Mouse (Mus musculus) fibroblast of lung, adult 2 months (primary cell): ENCODE measurements at regions not wholly inside any gene's neighbourhood (a gene's known extent, or its start where the extent isn't known, plus 50 kb on each side); places are given as distances from the start of the nearest gene placed in this dataset.
"Not testable (repeated sequence)": the region's sequence is repeated elsewhere in the genome, so short reads cannot be mapped to it uniquely, and the experiment has no call there.

Experiments
- DNase-seq: peaks from one replicate; pipeline ENCODE4 v3.0.0-alpha.2; 2011; ENCODE audit warnings: low read depth

DNA sequence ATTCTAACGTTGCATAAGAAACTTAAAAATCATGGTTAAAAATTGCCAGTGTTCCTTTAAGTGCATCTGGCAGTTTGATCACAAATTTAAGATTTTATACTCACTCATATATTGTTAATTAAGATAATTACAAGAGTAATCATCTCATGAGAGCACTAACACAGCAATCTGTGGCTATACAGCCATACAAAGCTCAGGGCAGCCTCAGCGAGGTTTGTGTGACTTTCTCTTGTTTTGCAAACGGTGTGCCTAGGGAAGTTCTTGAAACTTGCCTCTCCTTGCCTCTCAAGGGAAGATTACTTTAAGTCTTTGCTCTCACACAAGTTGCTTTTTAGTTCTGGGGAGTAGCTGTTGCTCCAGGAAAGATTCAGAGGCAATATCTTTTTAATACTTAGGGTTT, 58.1 kb upstream of the Slc1a4 start:
- no peak for DNase-seq

DNA sequence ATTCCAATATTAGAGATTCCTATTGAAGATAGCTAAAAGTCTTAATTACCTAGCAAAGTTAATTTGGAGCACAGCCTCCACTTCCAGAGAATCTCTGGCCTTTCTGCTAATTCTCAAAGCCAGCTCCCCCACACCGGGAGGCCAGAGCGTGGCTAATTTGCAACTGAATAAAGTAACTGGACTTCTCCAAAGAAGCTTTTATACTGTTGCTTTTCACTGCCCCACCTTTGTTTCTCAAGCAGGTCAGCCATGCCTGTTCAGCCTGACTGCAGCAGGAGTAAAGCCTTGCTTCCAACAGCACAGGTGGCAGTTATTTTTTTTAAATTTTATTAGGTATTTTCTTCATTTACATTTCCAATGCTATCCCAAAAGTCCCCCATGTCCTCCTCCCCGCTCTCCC, 60.8 kb upstream of the Slc1a4 start:
- not testable (repeated sequence) for DNase-seq

DNA sequence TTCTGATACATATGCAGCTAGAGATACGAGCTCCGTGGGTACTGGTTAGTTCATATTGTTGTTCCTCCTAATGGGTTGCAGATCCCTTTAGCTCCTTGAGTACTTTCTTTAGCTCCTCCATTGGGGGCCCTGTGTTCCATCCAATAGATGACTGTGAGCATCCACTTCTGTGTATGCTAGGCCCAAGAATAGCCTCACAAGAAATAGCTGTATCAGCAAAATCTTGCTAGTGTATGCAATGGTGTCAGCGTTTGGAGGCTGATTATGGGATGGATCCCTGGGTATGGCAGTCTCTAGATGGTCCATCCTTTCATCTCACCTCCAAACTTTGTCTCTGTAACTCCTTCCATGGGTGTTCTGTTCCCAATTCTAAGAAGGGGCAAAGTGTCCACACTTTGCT, 61.3 kb upstream of the Slc1a4 start:
- not testable (repeated sequence) for DNase-seq

DNA sequence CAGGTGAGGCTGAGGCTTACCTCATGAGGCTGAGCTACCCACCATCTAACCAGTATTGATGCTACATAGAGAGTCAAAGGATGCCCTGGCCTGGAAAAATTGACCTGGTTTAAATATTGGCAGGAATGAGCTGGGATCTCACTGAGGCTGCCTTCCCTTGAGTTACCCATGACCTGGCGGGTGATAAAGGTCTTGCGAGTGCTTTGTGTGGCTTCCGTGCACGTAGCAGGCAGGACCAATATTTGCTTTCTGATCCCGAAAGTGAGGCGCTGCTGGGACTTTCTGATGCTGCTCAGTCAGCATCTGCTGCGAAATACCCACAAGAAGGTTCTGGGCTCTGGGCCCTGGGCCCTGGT, 63.3 kb upstream of the Slc1a4 start:
- DNase-seq: no peak

DNA sequence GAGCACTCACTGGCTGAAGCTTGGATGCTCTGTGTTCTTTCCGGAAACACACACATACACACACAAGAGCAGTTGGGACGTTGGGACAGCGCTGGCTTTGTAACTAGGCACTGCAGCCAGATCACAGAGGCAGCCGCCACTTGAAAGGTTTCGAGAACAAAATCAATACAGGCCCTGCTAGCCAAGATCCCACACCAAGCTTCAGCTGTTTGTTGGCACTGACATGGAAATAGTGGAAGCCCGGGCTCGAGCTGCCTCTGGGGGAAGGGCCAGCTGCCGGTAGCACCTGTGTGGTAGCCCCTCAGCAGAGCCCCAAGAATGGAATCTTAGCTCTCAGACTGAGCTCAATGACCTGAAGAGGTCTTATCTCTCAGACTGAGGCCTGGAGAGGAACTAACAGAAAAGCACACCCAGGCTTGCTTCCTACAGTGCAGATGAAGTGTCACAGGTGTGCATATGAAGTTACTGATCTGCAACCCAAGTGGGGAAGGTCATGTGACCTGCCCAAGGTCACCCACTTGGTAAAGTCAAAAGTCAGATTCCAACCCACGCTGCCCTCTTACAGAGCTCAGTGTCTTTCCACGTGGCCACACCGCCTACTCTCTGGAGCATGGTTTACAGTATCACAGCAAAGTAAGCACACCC, 63.8 kb upstream of the Slc1a4 start:
- no peak for DNase-seq

DNA sequence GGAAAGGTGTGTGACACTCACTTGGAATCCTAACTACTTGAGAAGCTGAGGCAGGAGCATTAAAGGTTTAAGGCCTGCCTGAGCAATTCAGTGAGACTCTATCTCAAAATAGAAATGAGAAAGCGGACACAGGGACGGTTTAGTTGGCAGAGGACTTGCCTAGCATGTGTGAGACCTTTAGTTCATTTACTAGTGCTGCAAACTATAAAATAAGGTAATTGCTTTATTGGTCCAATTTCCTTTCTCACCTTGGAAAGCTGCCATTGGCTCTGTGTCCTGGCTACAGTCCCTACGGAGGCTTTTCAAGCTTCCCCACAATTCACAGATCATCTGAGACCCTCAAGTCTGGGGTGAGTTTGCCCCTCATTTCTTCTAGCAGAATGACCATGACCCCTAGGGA, 64.4 kb upstream of the Slc1a4 start:
- no peak for DNase-seq

DNA sequence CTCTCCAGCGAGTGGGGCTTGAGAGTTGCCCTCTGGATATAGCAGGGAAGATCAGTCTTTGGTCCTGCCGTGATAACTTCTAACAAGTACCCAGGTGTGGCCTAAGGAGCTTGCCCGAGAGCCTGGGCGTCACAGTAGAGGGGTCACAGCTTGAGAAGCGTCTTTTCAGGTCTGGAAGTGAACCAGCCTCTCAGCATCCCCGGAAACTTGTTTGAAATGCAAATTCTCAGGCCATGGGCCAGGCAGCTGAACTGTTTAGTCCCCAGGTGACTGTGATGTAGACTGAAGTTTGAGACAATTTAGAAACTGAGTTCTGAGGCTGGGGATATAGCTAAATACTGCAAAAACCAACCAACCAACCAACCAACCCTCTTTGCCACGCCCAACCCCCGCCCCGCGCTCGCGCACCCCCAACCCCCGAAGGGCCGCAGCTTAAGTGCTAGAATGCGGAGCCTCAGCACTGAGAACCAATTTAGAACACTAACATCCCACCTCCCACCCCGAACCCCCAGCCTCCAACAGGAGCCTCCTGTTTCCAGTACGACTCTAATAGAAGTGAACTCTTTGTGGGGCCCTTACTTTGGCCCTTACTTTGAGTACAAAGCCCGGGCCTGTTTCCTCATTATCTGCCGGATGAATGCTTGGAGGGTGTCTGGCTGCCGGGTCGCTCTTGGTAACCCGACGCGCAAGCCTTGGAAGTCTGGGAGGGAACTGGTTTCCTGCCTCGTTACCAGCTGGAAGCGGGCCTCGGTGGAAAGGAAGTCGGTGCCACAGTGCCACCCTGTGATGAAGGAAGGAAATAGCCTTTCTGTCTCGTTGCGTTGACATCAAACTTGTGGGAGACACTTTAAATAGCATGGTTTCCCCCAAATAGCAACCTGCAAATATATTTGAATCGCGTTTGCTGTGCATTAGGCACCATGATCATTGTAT, 68.1 kb upstream of the Slc1a4 start:
- DNase-seq: peak; percentile 40

DNA sequence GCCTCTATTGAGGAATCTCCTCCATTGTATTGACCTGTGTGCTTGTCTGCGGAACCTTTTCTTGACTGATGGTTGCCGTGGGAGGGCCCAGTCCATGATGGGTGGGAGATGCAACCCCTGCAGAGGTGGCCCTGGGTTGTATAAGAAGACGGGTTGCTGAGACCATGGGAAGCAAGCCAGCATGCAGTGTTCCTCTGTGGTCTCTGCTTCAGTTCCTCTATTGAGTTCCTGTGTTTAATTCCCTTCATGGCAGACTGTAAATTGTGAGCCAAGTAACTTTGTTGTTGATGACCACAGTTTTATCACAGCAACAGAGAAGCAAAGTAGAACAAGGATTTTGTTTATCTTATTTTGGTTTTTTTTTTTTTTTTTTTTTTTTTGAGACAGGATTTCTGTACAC, 70.9 kb upstream of the Slc1a4 start:
- no peak for DNase-seq

DNA sequence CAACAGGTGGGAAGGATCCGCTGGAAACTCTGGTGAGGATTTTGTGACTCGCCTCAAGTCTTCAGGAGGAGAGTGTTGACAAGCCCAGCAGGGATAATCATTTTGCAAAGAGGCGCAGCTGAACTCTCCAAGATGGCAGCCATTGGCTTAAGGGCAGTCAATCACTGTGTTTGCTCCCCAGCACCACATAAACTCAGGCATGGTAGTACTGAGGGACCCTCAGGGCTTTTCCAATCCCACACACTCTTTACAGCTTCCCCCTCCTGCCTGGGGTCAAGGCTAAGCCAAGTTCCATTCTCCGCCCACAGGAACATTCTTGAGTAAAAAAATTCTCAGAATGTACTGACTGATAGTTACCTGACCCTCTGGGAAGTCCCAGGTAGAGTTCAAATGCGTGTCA, 72.0 kb upstream of the Slc1a4 start:
- no peak for DNase-seq

DNA sequence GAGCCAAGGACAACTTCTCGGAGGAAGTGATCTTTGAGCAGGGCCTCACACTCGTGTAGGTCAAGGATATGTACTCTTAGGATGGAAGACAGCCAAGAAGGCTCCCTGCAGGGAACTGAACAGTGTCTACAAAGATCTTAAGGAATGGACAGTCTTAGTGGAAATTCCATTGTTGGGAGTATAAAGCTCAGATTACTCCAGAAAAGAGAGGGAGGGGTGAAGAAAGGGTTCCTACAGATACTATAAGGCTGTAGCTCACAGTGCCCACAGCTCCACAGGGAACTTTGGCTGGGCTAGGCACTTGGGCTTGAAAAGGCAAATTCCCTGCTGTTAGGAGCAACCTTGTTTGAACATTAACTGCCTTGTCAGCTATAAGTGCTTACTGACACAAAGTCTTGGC, 85.6 kb upstream of the Slc1a4 start:
- no peak for DNase-seq

DNA sequence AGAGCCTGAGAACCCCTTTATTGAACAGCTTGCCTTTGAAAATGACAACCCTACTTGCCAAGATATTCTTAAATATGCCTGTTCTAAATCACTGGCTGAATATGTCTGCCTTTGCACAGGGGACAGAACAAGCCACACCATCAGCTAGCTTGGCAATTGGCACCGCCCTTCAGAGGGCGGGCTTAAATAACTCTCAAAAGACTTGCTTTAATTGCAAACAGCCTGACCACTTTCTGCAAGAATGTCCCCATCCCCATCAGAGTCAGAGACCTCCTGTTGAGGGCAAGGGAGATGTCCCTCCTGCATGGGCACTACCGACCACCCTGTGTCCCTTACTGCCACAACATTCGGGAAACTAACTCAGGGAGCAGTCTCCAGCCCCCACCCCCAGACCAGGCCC, 88.4 kb upstream of the Slc1a4 start:
- DNase-seq: no peak

DNA sequence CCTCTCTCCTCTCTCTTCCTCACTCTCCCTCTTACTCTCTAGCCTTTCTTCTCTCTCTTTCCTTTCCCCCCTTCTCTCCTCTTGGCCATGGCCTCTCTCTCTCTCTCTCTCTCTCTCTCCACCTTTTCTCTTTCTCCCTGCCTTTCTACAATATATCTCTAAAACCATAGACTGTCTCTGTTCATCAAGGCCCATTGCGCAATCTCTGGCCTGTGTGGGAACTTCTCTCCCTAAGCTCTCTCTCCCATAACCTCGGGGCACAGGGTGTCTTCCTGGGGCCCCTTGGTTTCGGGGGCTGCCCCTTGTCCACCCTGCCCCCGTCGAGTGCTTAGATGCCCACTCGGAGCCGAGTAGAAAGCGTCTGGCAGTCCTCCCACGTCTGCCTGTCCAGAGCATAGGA, 103.5 kb upstream of the Slc1a4 start:
- no peak for DNase-seq

DNA sequence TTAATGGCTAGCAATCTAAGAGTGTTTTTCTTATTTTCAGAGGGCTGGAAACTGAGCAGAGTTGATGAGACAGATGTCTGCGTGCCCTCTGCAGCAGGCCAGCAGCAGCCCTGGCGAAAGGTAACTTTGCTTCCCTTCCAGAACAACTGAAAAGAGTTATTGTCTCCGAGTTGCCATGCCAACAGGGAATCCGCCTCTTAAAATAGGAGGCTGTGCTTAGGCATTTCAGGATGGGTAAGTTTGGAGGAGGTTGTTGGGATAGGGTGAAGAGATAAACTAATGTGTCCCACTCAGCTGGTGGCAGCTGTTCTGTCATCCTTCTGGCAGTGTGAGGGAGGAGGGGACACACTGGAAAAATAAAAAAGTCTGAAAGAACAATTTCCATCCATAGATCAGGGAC, 100.6 kb upstream of the Sertad2 start:
- DNase-seq: no peak

DNA sequence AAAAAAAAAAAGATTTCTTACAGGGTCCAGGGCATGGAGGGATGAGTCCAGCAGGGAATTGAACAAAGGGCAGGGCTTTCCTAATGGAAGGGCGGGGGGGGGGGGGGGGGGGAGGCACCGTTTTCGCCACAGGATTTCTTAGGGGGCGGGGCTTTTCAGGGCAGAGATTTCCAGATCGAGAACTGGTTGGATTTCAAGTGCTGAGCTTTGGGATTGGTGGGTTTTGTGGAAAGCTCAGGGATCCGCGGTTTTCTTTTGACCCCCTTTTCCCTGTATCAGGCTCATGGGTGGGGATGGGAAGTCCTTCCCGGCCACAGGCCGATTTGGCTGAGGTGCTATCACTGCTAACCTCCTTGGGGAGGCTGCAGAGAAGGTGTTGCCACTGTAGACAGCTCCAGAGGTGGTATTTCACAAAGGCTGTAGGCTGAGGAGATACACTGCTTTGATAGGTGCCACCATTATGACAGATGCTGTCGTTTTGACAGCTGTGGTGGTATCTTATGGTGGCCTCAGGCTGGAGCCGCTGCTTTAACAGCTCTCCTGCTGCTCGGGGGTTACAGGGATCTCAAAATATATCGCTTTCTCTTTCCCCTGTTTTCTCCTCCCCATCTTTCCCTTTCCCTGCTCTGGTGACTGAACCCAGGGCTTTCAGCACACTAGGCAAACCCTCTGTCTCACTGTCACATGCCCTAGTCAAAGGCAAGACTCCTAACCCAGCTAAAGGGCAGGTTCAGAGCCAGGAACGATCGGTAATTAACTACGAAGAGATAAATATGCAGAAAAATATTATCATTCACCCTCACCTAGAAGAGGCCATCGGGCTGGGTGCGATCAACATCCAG, 97.8 kb upstream of the Sertad2 start:
- DNase-seq: no peak

DNA sequence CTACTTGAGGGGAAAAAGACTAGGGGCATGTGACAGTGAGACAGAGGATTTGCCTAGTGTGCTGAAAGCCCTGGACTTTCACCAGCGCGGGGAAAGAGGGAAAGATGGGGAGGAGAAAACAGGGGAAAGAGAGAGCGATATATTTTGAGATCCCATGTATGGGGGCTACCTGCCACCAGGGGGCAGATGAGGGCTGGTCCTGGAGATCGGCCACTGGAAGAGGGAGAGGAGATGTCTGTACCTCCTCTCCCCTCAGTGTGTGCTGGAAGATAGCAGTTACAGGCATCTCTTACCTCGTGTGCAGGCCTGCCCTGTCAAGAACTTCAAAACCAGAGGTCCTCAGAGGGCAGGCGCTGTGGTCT, 97.2 kb upstream of the Sertad2 start:
- no peak for DNase-seq

DNA sequence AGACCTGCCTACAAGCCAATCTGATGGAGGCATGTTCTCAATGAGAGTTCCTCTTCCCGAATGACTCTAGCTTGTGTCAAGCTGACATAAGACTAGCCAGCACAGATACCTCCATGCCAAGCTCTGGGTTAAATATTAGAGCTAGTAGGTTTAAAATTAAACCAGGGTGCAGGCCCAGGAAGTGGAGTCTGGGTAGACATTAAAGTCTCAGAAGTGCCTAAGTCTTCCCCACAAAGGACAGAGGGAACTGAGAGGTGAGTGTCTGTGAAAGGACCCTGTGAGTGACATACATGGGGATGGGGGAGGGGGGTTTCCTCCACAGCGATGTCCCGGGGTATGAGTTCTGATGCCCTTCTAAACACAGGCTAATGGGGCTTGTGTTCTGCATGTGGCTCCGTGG, 90.2 kb upstream of the Sertad2 start:
- DNase-seq: no peak

DNA sequence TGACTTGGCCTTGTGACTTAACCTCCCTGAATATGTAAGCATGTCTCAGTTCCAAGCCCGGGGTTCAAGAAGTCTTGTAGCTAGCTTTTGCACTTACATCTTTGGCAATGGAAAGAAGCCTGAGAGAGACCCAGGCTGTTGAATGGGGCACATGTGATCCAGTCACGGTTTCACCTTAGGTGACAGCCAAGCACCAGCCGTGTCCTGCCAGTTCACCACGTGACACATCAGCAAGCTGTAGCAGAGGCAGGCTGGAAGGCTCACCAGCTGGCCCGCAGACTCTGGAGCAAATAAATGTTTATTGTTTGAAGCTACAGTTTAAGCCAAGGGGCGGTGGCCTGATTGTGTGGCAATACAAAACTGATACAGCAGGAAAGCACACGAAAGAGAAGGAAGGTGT, 89.3 kb upstream of the Sertad2 start:
- no peak for DNase-seq

DNA sequence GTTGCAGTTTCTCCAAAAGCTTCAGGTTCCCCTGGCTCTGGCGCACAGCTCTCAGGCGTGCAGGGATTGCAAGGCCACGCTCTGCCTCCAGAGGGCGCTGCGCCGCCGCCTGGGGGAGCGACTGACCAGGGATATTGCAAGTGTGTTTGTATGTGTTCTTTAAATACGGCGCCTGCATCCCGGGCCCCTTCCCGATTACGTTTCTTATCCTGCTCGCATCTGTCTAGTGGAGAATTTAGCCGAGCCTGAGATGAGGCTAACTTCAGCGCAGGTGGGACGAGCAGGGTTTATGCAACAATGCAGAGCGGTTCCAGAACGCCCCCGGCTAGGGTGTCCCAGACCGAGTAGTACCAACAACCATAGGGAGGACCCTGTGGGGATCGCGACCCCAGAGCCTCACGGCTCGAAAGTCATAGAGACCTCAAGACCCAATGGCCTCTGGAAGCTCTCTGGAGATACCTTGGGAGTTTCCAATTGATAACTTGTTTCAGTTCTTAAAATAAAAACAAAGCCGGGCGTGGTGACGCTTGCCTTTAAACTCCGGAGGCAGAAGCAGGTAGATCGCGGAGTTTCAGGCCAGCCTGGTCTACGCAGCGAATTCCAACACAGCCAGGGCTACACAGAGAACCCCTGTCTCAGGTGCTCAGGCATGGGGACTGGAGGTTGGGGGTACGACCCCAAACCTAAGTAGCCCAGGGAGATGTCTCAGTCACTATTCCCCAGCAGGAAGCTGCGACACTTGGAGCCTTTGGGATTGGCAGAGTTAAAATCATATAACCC, 87.8 kb upstream of the Sertad2 start:
- DNase-seq: peak; percentile 53

DNA sequence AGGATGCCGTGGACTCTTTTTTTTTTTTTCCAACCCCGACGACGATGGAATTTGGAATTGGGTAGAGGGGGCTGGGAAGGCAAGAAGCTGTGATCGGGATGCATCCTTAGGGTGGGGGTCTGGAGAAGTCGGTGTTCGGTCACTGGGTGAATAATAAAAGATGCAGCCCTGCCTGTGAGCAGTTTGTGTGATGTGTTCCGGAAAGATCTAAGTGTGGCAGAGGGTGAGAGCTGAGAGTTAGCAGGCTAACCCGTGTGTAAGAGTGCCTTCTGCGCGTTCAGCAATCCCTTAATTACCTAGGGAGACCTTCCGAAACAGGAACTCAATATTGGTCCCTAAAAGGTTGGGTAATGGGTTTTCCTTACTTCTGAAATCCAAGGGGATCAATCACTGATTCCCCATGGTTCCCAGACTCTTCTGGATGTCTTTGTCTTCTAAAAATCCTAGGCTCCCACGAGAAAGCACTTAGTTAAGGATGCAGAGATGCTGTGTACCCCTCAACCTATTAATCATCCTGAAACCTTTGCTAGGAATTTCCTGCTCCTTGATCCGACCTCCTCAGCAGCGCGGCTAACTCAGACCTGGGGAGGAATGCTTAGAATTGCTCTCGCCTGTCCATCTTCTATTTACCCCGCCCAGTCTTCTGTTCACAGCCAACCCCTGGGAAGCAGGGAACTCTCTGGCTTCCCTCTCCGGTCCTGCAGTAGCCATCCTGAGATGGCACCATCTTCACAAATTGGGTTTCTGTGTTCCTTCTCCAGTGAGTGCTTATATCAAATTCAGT, 87.0 kb upstream of the Sertad2 start:
- no peak for DNase-seq

DNA sequence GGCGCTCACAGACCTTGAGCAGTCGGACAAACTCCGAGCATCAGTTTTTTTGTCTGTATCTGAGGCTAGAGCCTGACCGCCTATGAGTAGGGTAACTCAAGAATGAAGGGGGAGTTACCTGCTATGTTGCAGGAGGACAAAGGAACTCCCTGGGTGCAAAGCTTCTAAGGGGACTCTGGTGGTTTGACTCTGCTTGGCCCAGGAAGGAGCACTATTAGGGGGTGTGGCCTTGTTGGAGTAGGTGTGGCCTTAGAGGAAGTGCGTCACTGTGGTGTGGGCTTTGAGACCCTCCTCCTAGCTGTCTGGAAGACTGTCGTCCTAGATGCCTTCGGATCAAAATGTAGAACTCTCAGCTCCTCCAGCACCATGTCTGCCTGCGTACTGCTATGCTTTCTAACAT, 83.9 kb upstream of the Sertad2 start:
- DNase-seq: no peak

DNA sequence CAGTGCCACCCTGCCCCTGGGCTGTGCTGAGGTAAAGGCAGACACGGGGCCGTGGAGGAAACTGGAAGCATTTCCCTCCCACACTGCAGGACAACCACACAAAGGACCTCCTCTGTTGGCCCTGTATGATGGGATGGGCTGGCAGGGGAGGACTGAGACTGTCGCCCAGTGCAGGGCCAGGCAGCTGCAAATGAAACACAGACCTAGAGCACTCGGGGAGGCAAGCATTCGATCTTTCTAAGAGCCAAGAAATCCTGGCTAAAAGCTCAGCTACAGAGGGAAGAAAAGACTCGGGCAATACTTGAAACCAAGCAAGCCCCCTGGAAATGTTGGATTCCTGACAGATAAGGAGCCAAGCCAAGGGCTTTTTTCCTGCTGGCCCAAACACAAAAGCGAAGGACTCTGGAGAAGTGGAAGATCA, 82.5 kb upstream of the Sertad2 start:
- no peak for DNase-seq
